Mouse (Mus musculus) bone marrow macrophage, adult 2 months (primary cell): ENCODE measurements around the gene Muc20.

ENCODE experiments used
- CTCF ChIP-seq: IDR thresholded peaks from 2 replicates; pipeline ENCODE4 v1.5.1; 2012; ENCODE audit warnings: low read depth, mild to moderate bottlenecking, low read length, moderate library complexity
- POLR2A ChIP-seq: IDR thresholded peaks from 2 replicates; pipeline ENCODE4 v1.6.1; 2012; ENCODE audit warnings: mild to moderate bottlenecking, low read depth, low read length, borderline replicate concordance

- no peak for TF ChIP-seq CTCF
- no peak for TF ChIP-seq POLR2A
These were observed 31.9 kb upstream of the Muc20 start for GRCm38 (mm10) chr16:32829104-32829503.
